Mouse (Mus musculus): ENCODE results near the gene Gzmm.

Gzmm gene

GRCm38 (mm10) chr10:79680606-79681495 lies 8.0 kb upstream of the Gzmm start:
- DNase-seq (ENCODE audit: low spot score) = no peak

- peak; percentile 98 for DNase-seq (ENCODE audit: low spot score)
Measured at GRCm38 (mm10) chr10:79681591-79682245, 7.1 kb upstream of the Gzmm start, which contains the start of gene Cdc34. Cdc34 (plus strand) TSS chr10:79682195.

DNA sequence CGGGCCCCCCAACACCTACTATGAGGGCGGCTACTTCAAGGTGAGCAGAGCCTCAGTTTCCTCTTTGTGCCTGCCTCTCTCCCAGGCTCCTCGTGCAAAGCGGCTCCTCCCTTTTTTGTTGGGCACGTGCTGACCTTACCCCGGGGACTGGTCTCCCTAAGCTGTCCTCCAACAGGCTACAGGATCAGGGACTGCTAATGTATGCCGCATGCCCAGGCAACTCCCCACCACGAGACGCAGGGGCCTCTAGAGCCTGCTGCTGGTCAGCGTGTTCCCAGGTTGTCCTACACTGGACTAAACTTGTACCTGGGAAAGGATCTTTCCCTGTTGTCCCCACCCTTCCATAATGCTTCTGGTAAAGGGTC lies 6.3 kb upstream of the Gzmm start:
- DNase-seq (ENCODE audit: low spot score) = no peak

GRCm38 (mm10) chr10:79682916-79683582 lies 5.8 kb upstream of the Gzmm start:
- peak; percentile 81 for DNase-seq (ENCODE audit: low spot score)

DNA sequence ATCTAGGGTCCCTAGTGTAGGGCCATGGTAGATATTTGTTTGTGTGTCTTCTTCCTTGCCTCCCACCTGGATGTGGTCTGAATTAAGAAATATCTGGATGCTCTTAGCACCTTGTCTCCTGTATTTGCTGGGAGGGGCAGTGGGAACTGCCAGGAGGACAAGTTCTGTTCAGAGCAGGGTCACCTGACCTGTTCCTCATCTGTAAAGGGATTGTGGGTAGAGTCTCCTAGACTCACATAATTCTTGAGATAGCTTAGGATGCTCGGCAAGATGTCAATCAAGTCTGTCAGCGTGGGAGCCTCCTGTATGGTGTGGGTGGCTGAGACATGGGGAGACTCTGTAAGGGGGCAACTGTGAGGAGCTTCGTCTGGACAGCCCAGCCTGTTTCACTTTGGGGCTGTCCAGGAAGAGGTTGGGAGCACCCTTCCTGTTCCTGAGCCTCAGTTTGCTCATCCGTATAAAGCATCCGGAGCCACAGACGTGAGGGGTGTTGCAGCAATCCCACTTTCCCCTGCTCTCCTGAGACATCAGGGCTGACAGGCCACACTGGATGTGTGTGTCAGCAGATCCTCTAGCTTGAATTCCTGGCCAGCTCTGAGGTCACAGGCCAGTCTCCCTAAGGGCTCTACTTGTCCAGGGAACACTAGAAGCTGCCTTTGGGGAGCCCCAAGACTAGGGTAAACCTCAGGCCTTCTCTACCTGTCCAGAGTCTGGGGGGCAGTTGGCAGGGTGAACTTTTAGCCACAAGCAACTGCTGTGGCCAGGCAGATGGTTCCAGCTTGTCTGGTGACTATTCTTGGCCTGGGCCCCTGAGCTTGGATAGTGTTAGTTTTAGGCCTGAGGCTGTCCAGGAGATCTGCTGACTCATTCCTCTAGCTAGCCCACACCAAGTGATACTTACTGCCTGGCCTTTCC lies 4.8 kb upstream of the Gzmm start:
- DNase-seq (ENCODE audit: low spot score) = peak; percentile 78

DNA sequence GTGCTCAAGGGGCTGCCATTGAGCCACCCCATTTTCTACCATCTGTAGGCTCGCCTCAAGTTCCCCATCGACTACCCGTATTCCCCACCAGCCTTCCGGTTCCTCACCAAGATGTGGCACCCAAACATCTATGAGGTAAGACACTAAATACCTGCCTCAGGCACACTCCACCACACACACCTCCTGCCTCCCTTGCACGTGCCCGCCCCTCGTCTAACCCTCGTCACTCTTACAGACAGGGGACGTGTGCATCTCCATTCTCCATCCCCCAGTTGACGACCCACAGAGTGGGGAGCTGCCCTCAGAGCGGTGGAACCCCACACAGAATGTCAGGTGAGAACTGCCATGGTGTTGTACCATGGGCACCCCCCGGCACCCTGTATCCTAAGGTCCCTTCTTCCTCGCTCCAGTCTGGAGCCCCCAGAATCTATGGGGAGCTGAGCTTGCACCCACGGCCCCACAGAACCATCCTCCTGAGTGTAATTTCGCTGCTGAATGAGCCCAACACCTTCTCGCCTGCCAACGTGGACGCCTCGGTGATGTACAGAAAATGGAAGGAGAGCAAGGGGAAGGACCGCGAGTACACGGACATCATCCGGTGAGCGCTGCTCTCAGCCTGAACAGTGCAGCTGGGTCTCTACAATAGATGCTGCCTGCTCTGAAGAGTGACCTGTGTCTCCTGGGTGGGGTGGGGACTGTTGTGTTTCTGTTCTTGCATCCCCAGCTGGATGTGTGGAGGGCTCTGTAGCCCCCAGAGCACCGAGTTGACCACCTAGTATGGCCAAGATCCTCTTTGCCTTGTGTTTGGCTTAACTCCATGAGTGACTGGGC lies 3.8 kb upstream of the Gzmm start:
- DNase-seq (ENCODE audit: low spot score) = no peak

GRCm38 (mm10) chr10:79686219-79686618 lies 2.6 kb upstream of the Gzmm start:
- DNase-seq (ENCODE audit: low spot score) = no peak

DNA sequence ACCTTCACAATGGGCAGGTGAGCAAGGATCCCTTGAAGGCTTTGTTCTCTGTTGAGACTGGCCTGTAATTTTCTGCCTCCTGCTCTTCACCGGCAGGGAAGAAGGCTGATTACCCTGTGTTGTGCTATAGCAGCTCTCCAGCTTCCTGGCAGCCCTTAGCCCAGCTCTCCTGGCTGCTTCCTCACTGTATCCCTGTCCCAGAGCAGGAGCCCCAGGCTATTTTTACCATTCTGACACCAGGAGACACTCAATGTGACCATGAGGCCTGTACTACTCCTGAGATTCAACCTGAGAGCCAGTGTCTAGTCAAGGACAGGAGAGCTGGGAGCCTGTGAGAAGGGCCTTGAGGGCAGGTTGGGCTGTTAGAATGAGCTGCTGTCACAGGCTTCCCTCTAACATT lies 2.1 kb upstream of the Gzmm start:
- DNase-seq (ENCODE audit: low spot score) = no peak

DNA sequence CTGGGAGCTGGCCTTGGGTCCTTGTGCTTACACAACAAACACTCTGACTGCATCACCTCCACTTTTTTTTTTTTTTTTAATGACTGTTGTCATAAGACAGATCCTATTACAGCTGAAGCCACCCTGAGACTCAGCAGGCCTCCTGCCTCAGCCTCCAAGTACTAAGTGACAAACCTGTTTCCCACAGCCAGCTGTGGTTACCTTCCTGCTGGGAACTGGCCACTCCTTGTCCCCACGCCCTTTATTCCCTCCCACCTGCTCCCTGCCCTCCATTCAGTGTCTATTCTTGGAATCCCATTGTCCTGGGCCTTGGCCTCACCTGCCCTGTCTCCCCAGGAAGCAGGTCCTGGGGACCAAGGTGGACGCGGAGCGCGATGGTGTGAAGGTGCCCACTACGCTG lies 1.3 kb upstream of the Gzmm start:
- no peak for DNase-seq (ENCODE audit: low spot score)

- no peak for DNase-seq (ENCODE audit: low spot score)
Measured at GRCm38 (mm10) chr10:79689178-79689577, 358 bp downstream of the Gzmm start.

DNA sequence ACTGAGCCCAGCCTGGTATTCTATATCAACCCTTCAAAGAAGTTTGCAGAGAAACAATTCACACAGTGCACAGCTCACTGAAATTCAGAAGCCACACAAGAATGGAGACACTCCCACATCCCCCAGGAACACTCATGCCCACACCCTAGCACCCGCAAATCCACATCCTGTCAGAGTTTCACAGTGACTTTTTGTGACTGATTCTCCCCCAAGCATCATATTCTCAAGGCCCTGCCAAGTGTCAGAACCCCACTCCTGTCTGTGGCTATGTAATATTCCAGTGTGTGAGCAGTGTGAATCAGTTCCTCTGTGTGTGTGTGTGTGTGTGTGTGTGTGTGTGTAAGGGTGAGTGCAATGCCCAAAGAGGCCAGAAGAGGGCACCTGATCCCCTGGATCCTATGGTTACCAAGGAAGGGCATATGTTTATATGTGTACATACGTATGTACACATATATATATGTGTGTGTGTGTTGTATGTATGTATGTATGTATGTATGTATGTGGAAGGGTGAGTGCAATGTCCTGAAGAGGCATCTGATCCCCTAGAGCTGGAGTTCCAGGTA lies 3.2 kb downstream of the Gzmm start:
- DNase-seq (ENCODE audit: low spot score) = no peak

DNA sequence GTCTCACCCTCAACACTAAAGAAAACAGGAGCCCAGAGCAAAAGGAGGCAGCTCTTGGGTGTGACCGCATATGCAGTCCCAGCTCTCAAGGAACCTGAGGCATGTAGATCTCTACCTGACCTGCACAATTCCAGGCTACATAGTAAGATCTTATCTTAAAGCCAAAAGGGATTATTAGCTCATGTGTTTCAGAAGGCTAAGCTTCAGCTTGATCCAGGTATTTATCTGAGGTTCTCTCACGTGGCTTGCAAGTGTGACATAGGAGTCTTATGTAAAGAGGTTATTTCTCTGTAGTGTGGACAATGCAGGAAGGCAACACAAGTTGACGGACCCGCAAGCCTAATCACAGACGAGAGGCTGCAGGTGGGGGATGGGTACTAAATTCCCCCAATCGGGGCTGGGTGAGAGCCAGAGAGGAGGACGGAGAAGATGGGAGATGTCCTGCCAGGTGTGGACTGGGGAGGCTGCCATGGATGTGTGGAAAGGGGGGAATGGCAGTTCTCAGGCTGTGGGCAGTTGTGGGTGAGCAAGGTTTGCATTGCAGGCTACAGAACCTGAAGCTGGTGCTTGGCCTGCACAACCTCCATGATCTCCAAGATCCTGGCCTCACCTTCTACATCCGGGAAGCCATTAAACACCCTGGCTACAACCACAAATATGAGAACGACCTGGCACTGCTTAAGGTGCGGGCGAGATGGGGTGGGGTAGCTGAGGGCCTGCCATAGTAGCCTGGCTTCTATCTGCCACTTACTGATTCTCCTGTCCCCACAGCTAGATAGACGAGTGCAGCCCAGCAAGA lies 5.0 kb downstream of the Gzmm start:
- DNase-seq (ENCODE audit: low spot score) = no peak

DNA sequence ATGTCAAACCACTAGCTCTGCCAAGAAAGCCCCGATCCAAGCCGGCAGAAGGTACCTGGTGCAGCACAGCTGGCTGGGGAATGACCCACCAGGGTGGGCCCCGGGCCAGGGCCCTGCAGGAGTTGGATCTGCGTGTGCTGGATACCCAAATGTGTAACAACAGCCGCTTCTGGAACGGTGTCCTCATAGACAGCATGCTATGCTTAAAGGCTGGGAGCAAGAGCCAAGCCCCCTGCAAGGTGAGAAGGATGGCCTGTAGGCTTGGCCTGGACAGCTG lies 5.5 kb downstream of the Gzmm start:
- no peak for DNase-seq (ENCODE audit: low spot score)

DNA sequence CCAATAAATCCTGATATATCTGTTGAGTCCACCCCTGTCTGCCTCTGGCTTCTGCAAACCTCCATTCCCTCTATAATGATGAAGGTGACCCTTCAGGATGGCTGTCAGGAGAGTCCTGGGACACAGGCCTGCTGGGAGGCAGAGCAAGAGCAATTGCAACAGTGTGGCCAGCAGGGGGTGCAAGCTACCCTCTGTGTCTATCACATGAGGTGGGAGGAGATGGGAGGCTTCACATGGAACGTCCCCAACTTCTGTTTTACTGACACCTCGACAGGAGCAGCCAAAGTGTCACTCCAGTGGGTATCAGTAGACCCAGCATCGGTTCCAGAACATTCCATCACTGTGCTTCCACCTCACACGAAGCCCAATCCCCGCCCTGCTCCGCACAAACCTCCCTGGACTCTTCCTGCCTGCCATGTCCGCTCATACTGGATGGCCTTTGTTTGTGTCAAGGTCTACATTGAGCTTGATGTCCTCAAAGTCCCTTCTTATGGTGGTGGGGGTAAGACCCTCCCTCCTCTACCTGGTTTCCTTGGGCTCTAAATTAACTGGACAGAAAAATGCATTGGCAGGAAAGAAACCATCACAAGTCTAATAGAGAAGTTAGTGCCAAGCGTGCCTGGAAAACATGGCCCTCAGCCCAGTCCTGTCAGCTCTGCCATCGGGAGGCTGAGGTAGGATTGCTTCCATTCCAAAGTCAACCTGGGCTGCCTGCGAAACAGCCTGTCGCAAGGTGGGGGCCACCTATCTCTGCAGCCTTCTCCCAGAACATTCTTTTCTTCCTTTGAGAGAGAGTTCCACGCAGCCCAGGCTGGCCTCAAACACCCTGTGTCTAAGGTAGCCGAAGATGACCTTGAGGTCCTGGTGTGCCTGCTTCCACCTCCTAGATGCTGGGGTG lies 6.7 kb downstream of the Gzmm start:
- peak; percentile 69 for DNase-seq (ENCODE audit: low spot score)

DNA sequence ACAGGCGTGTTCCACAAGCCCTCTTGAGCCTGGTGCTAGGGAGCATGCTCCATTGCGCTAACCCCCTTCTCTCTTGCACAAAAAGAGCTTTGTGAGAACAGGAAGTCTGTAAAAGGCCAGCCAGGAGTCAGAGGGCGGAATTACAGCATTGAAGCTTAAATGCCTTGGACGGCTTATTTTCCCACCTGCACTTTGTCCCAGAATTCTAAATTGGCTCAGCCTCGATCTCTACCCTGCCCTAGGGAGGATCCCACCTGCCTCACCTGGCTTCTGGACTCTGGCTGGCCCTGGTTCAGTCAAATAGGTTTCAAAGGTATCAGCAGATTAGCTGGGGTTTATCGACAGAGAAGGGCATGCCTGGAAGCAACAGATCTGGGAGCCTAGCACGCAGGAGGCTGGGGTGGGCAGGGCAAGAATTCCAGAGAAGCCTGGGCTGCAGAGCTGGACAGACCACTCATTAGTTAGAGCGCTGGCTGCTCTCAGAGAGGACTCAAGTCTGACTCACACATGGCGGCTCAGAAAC lies 7.4 kb downstream of the Gzmm start:
- DNase-seq (ENCODE audit: low spot score) = peak; percentile 46

DNA sequence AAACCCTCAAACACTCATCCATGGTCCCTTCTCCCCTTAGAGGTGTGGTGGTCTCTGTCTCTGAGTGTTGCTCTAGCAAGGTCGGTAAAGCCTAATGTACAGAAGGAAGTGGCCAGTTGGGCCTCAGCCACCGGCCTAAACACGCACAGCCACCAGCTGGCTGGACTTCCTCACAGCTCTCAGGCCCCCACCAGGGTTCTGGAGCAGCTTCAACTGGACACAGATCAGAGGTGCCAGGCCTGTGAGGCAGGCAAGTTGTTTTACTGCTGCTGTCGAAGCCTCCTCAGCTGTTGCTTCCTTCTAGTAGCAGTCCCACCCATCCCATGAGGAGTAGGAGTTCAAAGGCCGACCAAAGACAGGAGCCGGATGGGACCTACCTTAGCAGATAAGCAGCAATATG lies 9.1 kb downstream of the Gzmm start:
- no peak for DNase-seq (ENCODE audit: low spot score)

DNA sequence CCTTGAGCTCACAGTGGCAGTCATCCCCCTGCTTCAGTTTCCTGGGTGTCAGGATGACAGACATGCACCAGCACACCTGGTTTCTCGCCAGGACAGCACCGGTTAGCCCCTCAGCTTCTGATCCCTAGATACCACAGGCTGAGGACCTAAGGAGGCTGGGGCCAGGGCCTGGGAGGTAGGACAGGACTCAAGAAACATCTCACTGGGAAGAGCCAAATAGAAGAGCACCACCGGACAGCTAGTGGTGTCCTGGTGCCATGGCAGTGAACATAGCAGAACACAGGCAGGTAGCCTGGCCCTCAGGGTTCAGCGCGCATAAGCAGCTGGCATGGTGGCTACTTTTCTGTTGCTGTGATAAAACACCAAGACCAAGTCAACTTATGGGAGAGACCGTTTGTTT lies 9.6 kb downstream of the Gzmm start:
- DNase-seq (ENCODE audit: low spot score) = no peak

GRCm38 (mm10) chr10:79700676-79701075 lies 11.9 kb downstream of the Gzmm start:
- DNase-seq (ENCODE audit: low spot score) = no peak
